ENCODE assay signal across 7 mouse cellular contexts in the genomic region with DNA sequence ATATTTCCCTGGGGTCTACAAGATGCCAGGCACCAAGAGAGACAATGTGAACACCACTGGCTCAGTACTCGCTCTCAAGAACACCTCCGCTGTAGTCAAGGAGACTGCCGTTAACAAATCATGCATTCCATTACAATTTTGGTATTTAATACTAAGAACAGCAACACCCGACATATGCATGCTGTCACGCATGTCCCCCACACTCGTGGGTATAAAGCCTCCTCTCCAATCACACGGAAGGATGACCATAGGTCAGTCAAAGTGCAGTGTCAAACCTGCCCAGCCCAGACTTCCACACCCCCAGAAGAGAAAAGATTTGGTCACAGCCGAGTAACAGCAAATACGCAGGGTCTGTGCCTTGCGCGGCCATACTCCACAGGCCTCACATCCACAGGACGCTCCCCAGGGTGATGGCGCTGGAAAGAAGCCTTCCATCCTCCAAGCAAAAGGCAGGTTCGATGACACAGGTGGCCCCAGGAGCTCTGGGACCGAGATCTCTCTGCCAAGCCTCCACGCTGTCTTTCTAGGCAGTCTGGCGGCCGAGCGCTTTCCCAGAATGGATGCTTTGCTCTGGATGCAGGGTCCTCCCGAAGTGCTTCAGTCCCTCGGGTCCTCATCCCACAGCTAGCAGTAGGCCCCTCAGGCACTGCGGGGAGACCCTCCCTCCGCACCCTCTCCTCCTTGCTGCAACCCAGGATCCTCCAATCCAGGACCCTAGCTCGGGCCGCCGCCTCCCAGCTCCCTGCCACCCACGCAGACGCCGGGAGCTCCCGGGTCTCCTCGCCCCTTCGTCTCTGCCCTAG. TPM values are rescaled to one million over a fixed set of nuclear protein-coding genes. Genes with fewer than 3 reads are reported as not detected.
DNase-seq lines count a peak whose midpoint lies in the region; ATAC-seq and TF ChIP-seq lines count a peak whose summit lies in the region.

No protein-coding gene starts in this region.

- H3K4me3 ChIP-seq in MEL (ENCODE audit: control insufficient read depth in 1 of 2, insufficient read depth in 1 of 2, low read depth in 2 of 2, low read length in 2 of 2), result peak overlapping the region; percentile 69 to 77
- H3K4me3 ChIP-seq in cortical plate, adult 2 months (ENCODE audit: insufficient read depth, low read length), result peak overlapping the region; percentile 83
- peak overlapping the region; percentile 71 for H3K4me3 ChIP-seq in midbrain, embryonic 15.5 days

- H3K27me3 ChIP-seq in MEL (ENCODE audit: control insufficient read depth in 1 of 2, insufficient read depth in 2 of 2, low read length in 2 of 2), result no peaks in the 10 kb centered on the region
- no peaks in the 10 kb centered on the region for H3K27me3 ChIP-seq in midbrain, embryonic 15.5 days (replicated peaks)

- DNase-seq in left cerebral cortex, postnatal 14 days (ENCODE audit: low spot score in 2 of 2), result peak; percentile 34 to 37
- DNase-seq in left cerebral cortex, postnatal 10 days (ENCODE audit: extremely low spot score in 1 of 2, low spot score in 2 of 2), result no peak
- peak; percentile 18 for DNase-seq in MEL (ENCODE audit: low read depth, low spot score)
- DNase-seq in urinary bladder, postnatal 14 days (ENCODE audit: low spot score), result no peak

- TF ChIP-seq POLR2A in MEL (IDR thresholded peaks at IDR 0.05; ENCODE audit: control insufficient read depth in 1 of 2, insufficient read depth in 1 of 2, low read depth in 1 of 2, low read length in 2 of 2, poor library complexity in 1 of 2), result no peak
- no peak for TF ChIP-seq POLR2A in cortical plate, adult 2 months (IDR thresholded peaks at IDR 0.05; ENCODE audit: extremely low read depth, insufficient read depth, low read length)

- H3K9ac ChIP-seq in MEL (ENCODE audit: control insufficient read depth, low read depth, low read length, poor library complexity, severe bottlenecking), result peak overlapping the region; percentile 76
- peak overlapping the region; percentile 75 for H3K9ac ChIP-seq in midbrain, embryonic 15.5 days

- no peak for TF ChIP-seq CTCF in MEL (IDR thresholded peaks at IDR 0.05 in 2 of 3, conservative IDR thresholded peaks at IDR 0.05 in 1 of 3; ENCODE audit: control insufficient read depth in 1 of 3, insufficient read depth in 1 of 3, low read depth in 2 of 3, low read length in 3 of 3, poor library complexity in 1 of 3, severe bottlenecking in 1 of 3)
- no peak for TF ChIP-seq CTCF in cortical plate, adult 2 months (IDR thresholded peaks at IDR 0.05; ENCODE audit: extremely low read depth, insufficient read depth, low read length)

- intact Hi-C loops in left cerebral cortex, postnatal 14 days (cut with DNase I), result loop anchor here (5.0 kb wide), 1 partner anchor 73 kb away; a partner anchor contains a TSS
- intact Hi-C loops in left cerebral cortex, postnatal 10 days (cut with DNase I), result loop anchor here (10.0 kb wide), 1 partner anchor 136 kb away; no protein-coding TSS in a partner anchor

- H3K79me2 ChIP-seq in MEL (ENCODE audit: control insufficient read depth, insufficient read depth, low read length, poor library complexity), result no peaks in the 10 kb centered on the region

- no peaks in the 10 kb centered on the region for H3K36me3 ChIP-seq in MEL (ENCODE audit: control insufficient read depth in 1 of 2, insufficient read depth in 2 of 2, low read length in 2 of 2)
- H3K36me3 ChIP-seq in midbrain, embryonic 15.5 days (replicated peaks), result no peaks in the 10 kb centered on the region

- peak overlapping the region; percentile 71 for H3K4me2 ChIP-seq in midbrain, embryonic 15.5 days

- no peak overlapping the region for H3K27ac ChIP-seq in MEL (ENCODE audit: control insufficient read depth, low read depth, low read length)
- H3K27ac ChIP-seq in cortical plate, adult 2 months (ENCODE audit: insufficient read depth, low read length), result peak overlapping the region; percentile 30
- peak overlapping the region; percentile 85 for H3K27ac ChIP-seq in midbrain, embryonic 15.5 days

- TF ChIP-seq EP300 in MEL (IDR thresholded peaks at IDR 0.05; ENCODE audit: low read depth in 1 of 2, low read length in 2 of 2), result no peak; a peak in 1 of 4 replicates

- 0 out of 4 replicates have a peak, but pooled peaks cover 0 to 8% of the 10 kb centered on the region in 2 experiments for H3K4me1 ChIP-seq in MEL (ENCODE audit: control insufficient read depth in 1 of 2, insufficient read depth in 2 of 2, low read length in 2 of 2)
- H3K4me1 ChIP-seq in cortical plate, adult 2 months (ENCODE audit: control insufficient read depth, insufficient read depth, low read length), result peaks cover 4% of the 10 kb centered on the region; the same call in 1 of the 2 replicates
- H3K4me1 ChIP-seq in midbrain, embryonic 15.5 days, result peaks cover 28% of the 10 kb centered on the region

- TF ChIP-seq RAD21 in MEL (IDR thresholded peaks at IDR 0.05; ENCODE audit: low read depth, low read length), result no peak

- 5% methylated on average over 32 of the region's 32 CpGs for WGBS in midbrain, embryonic 15.5 days

- no peaks in the 10 kb centered on the region for H3K9me3 ChIP-seq in MEL (replicated peaks; ENCODE audit: insufficient read depth, low read length)
- no peaks in the 10 kb centered on the region for H3K9me3 ChIP-seq in midbrain, embryonic 15.5 days

- peak; percentile 5 for ATAC-seq in inflammation-experienced regulatory T-cells, adult 6 months
- peak; percentile 21 for ATAC-seq in midbrain, embryonic 15.5 days (replicated peaks)

TF ChIP-seq in MEL, 35 proteins besides CTCF, POLR2A, EP300 and RAD21:
- TF ChIP-seq USF1 (IDR thresholded peaks at IDR 0.05; ENCODE audit: low read depth, low read length) (no peak), GATA1 (IDR thresholded peaks at IDR 0.05; ENCODE audit: low read depth, low read length) (no peak), TAL1 (IDR thresholded peaks at IDR 0.05; ENCODE audit: low read length) (no peak), NELFE (IDR thresholded peaks at IDR 0.05; ENCODE audit: low read depth, low read length) (no peak), KAT2A (conservative IDR thresholded peaks at IDR 0.05; ENCODE audit: low read depth, low read length) (no peak), USF2 (IDR thresholded peaks at IDR 0.05; ENCODE audit: borderline replicate concordance in 1 of 2, insufficient read depth in 1 of 2, low read depth in 1 of 2, low read length in 2 of 2) (no peak), TCF12 (IDR thresholded peaks at IDR 0.05; ENCODE audit: low read depth, low read length) (no peak), SMC3 (IDR thresholded peaks at IDR 0.05; ENCODE audit: low read depth, low read length) (no peak), CHD1 (IDR thresholded peaks at IDR 0.05; ENCODE audit: low read depth, low read length) (no peak), HCFC1 (IDR thresholded peaks at IDR 0.05; ENCODE audit: low read depth, low read length) (no peak), MAZ (IDR thresholded peaks at IDR 0.05; ENCODE audit: low read depth, low read length) (no peak), MYC (IDR thresholded peaks at IDR 0.05; ENCODE audit: low read depth, low read length) (no peak), MEF2A (IDR thresholded peaks at IDR 0.05; ENCODE audit: extremely low read depth, insufficient replicate concordance, low read depth, low read length, poor library complexity, severe bottlenecking) (no peak)

RNA-seq across cellular contexts. Expression of a gene that starts 0.5 kb away (rescaled TPM):
- 10 to 100 TPM; 57.2 to 66.4 TPM for total RNA-seq in left cerebral cortex, postnatal 14 days (2021)
- 10 to 100 TPM; 57.3 to 61.3 TPM for total RNA-seq in left cerebral cortex, postnatal 10 days (2021)
- total RNA-seq in MEL (2012; rRNA removed), result 7.0 and 7.6 TPM in 2 replicates
- polyA plus RNA-seq in MEL (2012; ENCODE audit: insufficient read depth in 1 of 2, insufficient read length in 2 of 2, low read depth in 1 of 2, low replicate concordance in 2 of 2, missing spikeins in 1 of 2), result 10 to 100 TPM in 1 of 2 experiments, not detected in 1; 11.7 TPM
- 44.9 and 46.8 TPM in 2 replicates for polyA plus RNA-seq in cortical plate, adult 2 months (2012; rRNA removed)
- 10 to 100 TPM; 17.1 to 20.4 (median 18.8) TPM for polyA plus RNA-seq in inflammation-experienced regulatory T-cells, adult 6 months (2017; shearing (Covaris generic))
- 42.9 and 45.6 TPM in 2 replicates for polyA plus RNA-seq in midbrain, embryonic 15.5 days (2015; fragmentation: Nextera tagmentation; extraction: Ambion mirVana)

RNA-seq across cellular contexts. Expression of a gene that starts 33.2 kb away (rescaled TPM):
- under 1 TPM; 0.27 to 0.31 TPM for total RNA-seq in left cerebral cortex, postnatal 14 days (2021)
- total RNA-seq in left cerebral cortex, postnatal 10 days (2021), result under 1 TPM; 0.45 to 0.69 TPM
- total RNA-seq in MEL (2012; rRNA removed), result 0.13 TPM in 1 of 2 replicates, not detected in the other
- polyA plus RNA-seq in MEL (2012; ENCODE audit: insufficient read depth in 1 of 2, insufficient read length in 2 of 2, low read depth in 1 of 2, low replicate concordance in 2 of 2, missing spikeins in 1 of 2), result under 1 TPM in 1 of 2 experiments, not detected in 1; 0.03 TPM
- polyA plus RNA-seq in cortical plate, adult 2 months (2012; rRNA removed), result 0.09 and 0.19 TPM in 2 replicates
- 1 to 10 TPM in 2 of 3 experiments, not detected in 1; 1.5 to 1.7 TPM for polyA plus RNA-seq in inflammation-experienced regulatory T-cells, adult 6 months (2017; shearing (Covaris generic))
- polyA plus RNA-seq in midbrain, embryonic 15.5 days (2015; fragmentation: Nextera tagmentation; extraction: Ambion mirVana), result 0.78 and 0.80 TPM in 2 replicates

Comparison
In these comparisons a context has a peak if more than half of its experiments do, and no peak if none do; other contexts are left out.
1. DNase-seq: peak in left cerebral cortex, postnatal 14 days (2 of 2) and MEL (single experiment); none in left cerebral cortex, postnatal 10 days (0 of 2) and urinary bladder, postnatal 14 days (single experiment).
2. Peak in every context shown above with its lines, with median percentiles within 50 percentile points of each other: H3K4me3 ChIP-seq.